Mouse (Mus musculus): ENCODE measurements around the gene Bex1.

The Bex1 gene

DNA sequence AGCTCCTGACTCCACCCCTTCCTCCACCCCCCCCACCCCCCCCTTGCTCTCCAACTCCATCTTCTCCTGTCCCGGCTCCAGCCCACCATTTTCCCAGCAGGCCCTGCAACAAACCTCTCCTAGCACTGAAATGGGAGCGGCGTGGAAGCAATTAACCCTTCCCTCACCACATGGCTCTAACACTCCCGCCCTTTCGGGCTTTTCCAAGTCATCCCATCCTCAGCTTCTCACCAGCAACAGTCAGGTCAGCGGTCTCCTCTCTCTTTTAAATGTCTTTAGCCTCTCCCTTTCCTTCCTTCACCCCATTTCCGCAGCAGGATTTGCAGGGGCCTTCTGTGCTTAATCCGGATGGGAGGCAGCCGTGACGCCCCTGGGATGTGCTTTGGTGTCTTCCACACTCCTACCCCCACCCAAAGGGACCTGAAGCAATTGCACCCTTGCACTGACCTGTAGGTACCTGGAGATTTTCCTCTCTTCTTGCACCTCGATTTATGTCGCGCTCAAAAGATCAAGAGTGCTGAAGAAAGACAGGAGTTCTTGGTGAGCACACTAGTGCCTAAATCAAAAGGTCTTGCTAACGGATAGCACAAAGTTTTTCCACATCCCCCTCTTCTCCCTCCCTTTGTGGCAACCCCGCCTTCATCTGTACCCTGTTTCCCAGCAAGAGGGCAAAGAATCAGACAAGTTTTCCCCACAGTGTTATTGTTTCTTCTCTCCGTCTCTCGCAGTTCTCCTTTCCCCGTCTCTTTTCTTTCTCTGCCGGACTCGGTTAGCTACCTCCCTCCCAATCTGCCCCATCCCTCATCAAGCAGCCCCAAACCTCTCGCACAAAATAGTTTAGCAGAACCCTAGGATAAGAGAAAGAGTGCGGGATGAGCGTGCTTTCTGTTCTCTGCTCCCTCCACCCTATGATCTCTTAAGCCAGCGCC is 43.9 kb downstream of the Bex1 start:
- no peak for DNase-seq

DNA sequence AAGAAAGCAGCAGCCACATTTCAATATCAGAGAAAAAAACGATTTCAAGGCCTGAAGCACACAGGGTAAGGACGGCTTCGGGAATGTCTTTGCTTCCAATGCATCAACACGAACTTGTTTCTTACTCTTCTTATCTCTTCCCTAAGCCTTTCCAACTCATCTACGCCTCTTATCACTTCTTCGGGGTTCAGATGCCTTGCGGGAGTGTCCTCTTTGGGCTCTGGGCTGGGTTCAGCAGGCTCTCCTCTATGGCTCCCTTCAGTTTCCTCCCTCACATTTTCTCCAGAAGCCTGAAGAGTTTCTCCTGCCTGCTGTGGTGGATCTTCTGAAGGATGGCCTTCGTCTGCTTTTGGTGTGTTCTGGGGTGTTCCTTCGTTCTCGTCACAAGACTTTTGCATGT is 44.7 kb downstream of the Bex1 start:
- DNase-seq: no peak
